Mouse (Mus musculus): ENCODE measurements around the gene Wap. TPM values are rescaled to one million over a fixed set of nuclear protein-coding genes. Genes with fewer than 3 reads are reported as not detected.

Gene Wap
- total and polyA plus RNA-seq, 2 experiments from 2014 or later: not detected

- 91% methylated on average over 10 of the region's 10 CpGs for WGBS
- H3K4me3 ChIP-seq (ENCODE audit: low read length): no peak overlapping the region
- peaks cover 42% of the 10 kb centered on the region for H3K36me3 ChIP-seq (ENCODE audit: insufficient read depth, low read length)
These were observed 14.7 kb downstream of the Wap start for GRCm38 (mm10) chr11:6623704-6624103.

GRCm38 (mm10) chr11:6615250-6616205 is 22.9 kb downstream of the Wap start:
- no peak overlapping the region for H3K9ac ChIP-seq (replicated peaks; ENCODE audit: low read length)
- WGBS: 93% methylated on average over 12 of the region's 12 CpGs
- no peaks in the 10 kb centered on the region for H3K27me3 ChIP-seq (ENCODE audit: insufficient read depth, low read length)
- DNase-seq (ENCODE audit: low spot score) (no peak), ATAC-seq (no peak)
- no peaks in the 10 kb centered on the region for H3K4me1 ChIP-seq (ENCODE audit: insufficient read depth, low read length)
- H3K4me2 ChIP-seq (ENCODE audit: low read depth, low read length): no peak overlapping the region
- H3K4me3 ChIP-seq (ENCODE audit: low read length): no peak overlapping the region
- no peak overlapping the region for H3K27ac ChIP-seq
- peaks cover 67% of the 10 kb centered on the region for H3K36me3 ChIP-seq (ENCODE audit: insufficient read depth, low read length)
- H3K9me3 ChIP-seq (ENCODE audit: low read length): no peaks in the 10 kb centered on the region
- no peak for TF ChIP-seq CTCF (IDR thresholded peaks at IDR 0.05; ENCODE audit: low read depth)

More at GRCm38 (mm10) chr11:6623704-6624103, 14.7 kb downstream of the Wap start:
- Histone ChIP-seq H3K4me2 (ENCODE audit: low read depth, low read length) (no peak overlapping the region), H3K27me3 (ENCODE audit: insufficient read depth, low read length) (no peaks in the 10 kb centered on the region), H3K27ac (no peak overlapping the region), H3K4me1 (ENCODE audit: insufficient read depth, low read length) (peaks cover 8% of the 10 kb centered on the region), H3K9ac (replicated peaks; ENCODE audit: low read length) (no peak overlapping the region), H3K9me3 (ENCODE audit: low read length) (no peaks in the 10 kb centered on the region)
- no peak for TF ChIP-seq CTCF (IDR thresholded peaks at IDR 0.05; ENCODE audit: low read depth)
- DNase-seq (ENCODE audit: low spot score): no peak
- no peak for ATAC-seq

- Histone ChIP-seq H3K9me3 (ENCODE audit: low read length) (no peaks in the 10 kb centered on the region), H3K4me1 (ENCODE audit: insufficient read depth, low read length) (peaks cover 12% of the 10 kb centered on the region; the same call in 1 of the 2 replicates), H3K4me3 (ENCODE audit: low read length) (peak within 1 kb of the TSS; percentile 53), H3K27me3 (ENCODE audit: insufficient read depth, low read length) (no peaks in the 10 kb centered on the region), H3K27ac (peak within 1 kb of the TSS; percentile 97), H3K9ac (replicated peaks; ENCODE audit: low read length) (peak within 1 kb of the TSS; percentile 71), H3K36me3 (ENCODE audit: insufficient read depth, low read length) (0 out of 2 replicates have a peak, but pooled peaks cover 10% of the 10 kb centered on the region), H3K4me2 (ENCODE audit: low read depth, low read length) (peak within 1 kb of the TSS; percentile 77)
- TF ChIP-seq CTCF (IDR thresholded peaks at IDR 0.05; ENCODE audit: low read depth): peak; percentile 15; the same call in 1 of the 2 replicates
- 2% methylated on average over 28 of the region's 41 CpGs for WGBS
- ATAC-seq (peak; percentile 92), DNase-seq (ENCODE audit: low spot score) (peak; percentile 93)
These were observed 32.7 kb downstream of the Wap start, which contains the start of gene Nacad for GRCm38 (mm10) chr11:6605491-6606399. Gene Nacad, minus strand, starts transcription at chr11:6606053.

- no peaks in the 10 kb centered on the region for H3K9me3 ChIP-seq (ENCODE audit: low read length)
- peak; percentile 59 for TF ChIP-seq CTCF (IDR thresholded peaks at IDR 0.05; ENCODE audit: low read depth)
- H3K27me3 ChIP-seq (ENCODE audit: insufficient read depth, low read length): no peaks in the 10 kb centered on the region
- peak overlapping the region; percentile 71 for H3K9ac ChIP-seq (replicated peaks; ENCODE audit: low read length)
- peak overlapping the region; percentile 77 for H3K4me2 ChIP-seq (ENCODE audit: low read depth, low read length)
- 4% methylated on average over 13 of the region's 13 CpGs for WGBS
- peak overlapping the region; percentile 97 for H3K27ac ChIP-seq
- peaks cover 12% of the 10 kb centered on the region; the same call in 1 of the 2 replicates for H3K4me1 ChIP-seq (ENCODE audit: insufficient read depth, low read length)
- H3K36me3 ChIP-seq (ENCODE audit: insufficient read depth, low read length): 0 out of 2 replicates have a peak, but pooled peaks cover 6% of the 10 kb centered on the region
- H3K4me3 ChIP-seq (ENCODE audit: low read length): peak overlapping the region; percentile 53
- DNase-seq (ENCODE audit: low spot score) (peak; percentile 65), ATAC-seq (peak; percentile 4)
These were observed 33.4 kb downstream of the Wap start for GRCm38 (mm10) chr11:6605021-6605481.

- Histone ChIP-seq H3K4me3 (ENCODE audit: low read length) (peak overlapping the region; percentile 53), H3K4me2 (ENCODE audit: low read depth, low read length) (peak overlapping the region; percentile 77), H3K4me1 (ENCODE audit: insufficient read depth, low read length) (peaks cover 14% of the 10 kb centered on the region; the same call in 1 of the 2 replicates), H3K27ac (peak overlapping the region; percentile 97), H3K9me3 (ENCODE audit: low read length) (no peaks in the 10 kb centered on the region), H3K9ac (replicated peaks; ENCODE audit: low read length) (peak overlapping the region; percentile 71), H3K27me3 (ENCODE audit: insufficient read depth, low read length) (no peaks in the 10 kb centered on the region), H3K36me3 (ENCODE audit: insufficient read depth, low read length) (0 out of 2 replicates have a peak, but pooled peaks cover 6% of the 10 kb centered on the region)
- ATAC-seq (no peak), DNase-seq (ENCODE audit: low spot score) (no peak)
- TF ChIP-seq CTCF (IDR thresholded peaks at IDR 0.05; ENCODE audit: low read depth): no peak
These were observed 33.9 kb downstream of the Wap start for GRCm38 (mm10) chr11:6604604-6604936.

Measured in hindbrain, postnatal 0 days (tissue).